ENCODE assay signal across 8 mouse cellular contexts in genomic region chr14:32159690-32160246, GRCm38 (mm10). TPM values are rescaled to one million over a fixed set of nuclear protein-coding genes. Genes with fewer than 3 reads are reported as not detected.
A peak's percentile ranks its signal among the peaks of the same experiment; 100 is the strongest.
DNase-seq lines count a peak whose midpoint lies in the region; ATAC-seq and TF ChIP-seq lines count a peak whose summit lies in the region.

Gene Ncoa4, plus strand, starts transcription at chr14:32159865.

- peak within 1 kb of the TSS; percentile 86 for H3K27ac ChIP-seq in bone marrow macrophage, adult 2 months (ENCODE audit: insufficient read depth, low read depth, low read length)
- H3K27ac ChIP-seq in embryonic fibroblast, embryonic 13.5 days (ENCODE audit: insufficient read depth, low read length) = peak within 1 kb of the TSS; percentile 74
- peak within 1 kb of the TSS; percentile 73 for H3K27ac ChIP-seq in kidney, embryonic 14.5 days (ENCODE audit: low read depth, low read length)
- H3K27ac ChIP-seq in limb, embryonic 15.5 days = peak within 1 kb of the TSS; percentile 86

- peaks cover 28% of the 10 kb centered on the region for H3K4me1 ChIP-seq in bone marrow macrophage, adult 2 months (ENCODE audit: control insufficient read depth, insufficient read depth, low read length)
- peaks cover 3% of the 10 kb centered on the region for H3K4me1 ChIP-seq in embryonic fibroblast, embryonic 13.5 days (ENCODE audit: control insufficient read depth, insufficient read depth, low read length)
- H3K4me1 ChIP-seq in kidney, embryonic 14.5 days (ENCODE audit: control insufficient read depth, insufficient read depth, low read length) = peaks cover 12% of the 10 kb centered on the region
- peaks cover 17% of the 10 kb centered on the region for H3K4me1 ChIP-seq in limb, embryonic 15.5 days

- peak; percentile 97 for ATAC-seq in kidney, embryonic 14.5 days (ENCODE audit: low FRiP score, low TSS enrichment)
- ATAC-seq in limb, embryonic 15.5 days (ENCODE audit: insufficient number of reproducible peaks, low FRiP score, low TSS enrichment, low read depth) = peak; percentile 96

- no peaks in the 10 kb centered on the region for H3K9me3 ChIP-seq in kidney, embryonic 14.5 days (ENCODE audit: control insufficient read depth, low read length)
- no peaks in the 10 kb centered on the region for H3K9me3 ChIP-seq in limb, embryonic 15.5 days

- H3K9ac ChIP-seq in kidney, embryonic 14.5 days (ENCODE audit: low read depth, low read length) = peak within 1 kb of the TSS; percentile 77
- H3K9ac ChIP-seq in limb, embryonic 15.5 days = peak within 1 kb of the TSS; percentile 92

- H3K4me2 ChIP-seq in kidney, embryonic 14.5 days (replicated peaks; ENCODE audit: low read depth, low read length) = peak within 1 kb of the TSS; percentile 75
- H3K4me2 ChIP-seq in limb, embryonic 15.5 days = peak within 1 kb of the TSS; percentile 77

- TF ChIP-seq POLR2A in bone marrow macrophage, adult 2 months (IDR thresholded peaks at IDR 0.05; ENCODE audit: borderline replicate concordance, low read depth, low read length) = peak; percentile 21; the same call in 1 of the 2 replicates
- peak; percentile 90; the same call in 1 of the 2 replicates for TF ChIP-seq POLR2A in embryonic fibroblast, embryonic 13.5 days (IDR thresholded peaks at IDR 0.05; ENCODE audit: low read depth, low read length)

- peak within 1 kb of the TSS; percentile 93 for H3K4me3 ChIP-seq in bone marrow macrophage, adult 2 months (ENCODE audit: insufficient read depth, low read length)
- H3K4me3 ChIP-seq in embryonic fibroblast, embryonic 13.5 days (ENCODE audit: insufficient read depth, low read length) = peak within 1 kb of the TSS; percentile 89
- H3K4me3 ChIP-seq in kidney, embryonic 14.5 days (ENCODE audit: low read length) = peak within 1 kb of the TSS; percentile 65
- H3K4me3 ChIP-seq in limb, embryonic 15.5 days = peak within 1 kb of the TSS; percentile 96

- peak; percentile 99 for DNase-seq in A20 (ENCODE audit: low read depth, low spot score)
- peak; percentile 98 to 99 for DNase-seq in heart, adult 9 months (ENCODE audit: low spot score in 2 of 2)
- peak; percentile 94 to 99 for DNase-seq in monocyte, adult 2 months (ENCODE audit: low read depth in 1 of 2, low spot score in 2 of 2)
- peak; percentile 97 to 98 for DNase-seq in spleen, postnatal 36 days (ENCODE audit: low spot score in 2 of 2)

- no peaks in the 10 kb centered on the region for H3K27me3 ChIP-seq in kidney, embryonic 14.5 days (ENCODE audit: control insufficient read depth, insufficient read depth, low read length)
- no peaks in the 10 kb centered on the region for H3K27me3 ChIP-seq in limb, embryonic 15.5 days

- TF ChIP-seq CTCF in bone marrow macrophage, adult 2 months (IDR thresholded peaks at IDR 0.05; ENCODE audit: low read depth, low read length) = no peak
- TF ChIP-seq CTCF in embryonic fibroblast, embryonic 13.5 days (IDR thresholded peaks at IDR 0.05; ENCODE audit: borderline replicate concordance, insufficient read depth, low read length) = no peak

- WGBS in kidney, embryonic 14.5 days = under 1% methylated on average over 40 of the region's 40 CpGs
- under 1% methylated on average over 40 of the region's 40 CpGs for WGBS in limb, embryonic 15.5 days

- no peaks in the 10 kb centered on the region for H3K36me3 ChIP-seq in kidney, embryonic 14.5 days (ENCODE audit: control insufficient read depth, insufficient read depth, low read length)
- H3K36me3 ChIP-seq in limb, embryonic 15.5 days = no peaks in the 10 kb centered on the region

RNA-seq across cellular contexts. Expression of gene Ncoa4, which starts in this region (rescaled TPM):
- polyA plus RNA-seq in bone marrow macrophage, adult 2 months (2012; ENCODE audit: insufficient read depth, insufficient read length, missing spikeins) = 173 and 209 TPM in 2 replicates
- polyA plus RNA-seq in embryonic fibroblast, embryonic 13.5 days (2011; ENCODE audit: insufficient read length, low read depth, missing spikeins) = 84.1 and 85.6 TPM in 2 replicates
- polyA plus RNA-seq in kidney, embryonic 14.5 days (2014; fragmentation: Nextera tagmentation; extraction: Ambion mirVana) = 74.8 and 106 TPM in 2 replicates
- 99.3 and 104 TPM in 2 replicates for polyA plus RNA-seq in limb, embryonic 15.5 days (2015; fragmentation: Nextera tagmentation; extraction: Ambion mirVana)

Comparison
In these comparisons a context has a peak if more than half of its experiments do, and no peak if none do; other contexts are left out.
1. Peak in every context shown above with its lines: DNase-seq, ATAC-seq, H3K4me3 ChIP-seq and H3K27ac ChIP-seq.